ENCODE assay signal across 7 mouse cellular contexts in genomic region chr12:85374561-85375272, GRCm38 (mm10). TPM values are rescaled to one million over a fixed set of nuclear protein-coding genes. Genes with fewer than 3 reads are reported as not detected.
DNase-seq lines count a peak whose midpoint lies in the region; ATAC-seq lines count a peak whose summit lies in the region.

Gene Tmed10, minus strand, starts transcription at chr12:85374847.

- H3K4me3 ChIP-seq in embryonic facial prominence, embryonic 12.5 days = peak within 1 kb of the TSS; percentile 79
- H3K4me3 ChIP-seq in limb, embryonic 11.5 days (ENCODE audit: low read depth, low read length) = peak within 1 kb of the TSS; percentile 92
- peak within 1 kb of the TSS; percentile 88 for H3K4me3 ChIP-seq in midbrain, embryonic 14.5 days (replicated peaks; ENCODE audit: low read depth, low read length)

- peak within 1 kb of the TSS; percentile 83 for H3K9ac ChIP-seq in embryonic facial prominence, embryonic 12.5 days
- H3K9ac ChIP-seq in limb, embryonic 11.5 days (ENCODE audit: low read length) = peak within 1 kb of the TSS; percentile 93
- peak within 1 kb of the TSS; percentile 91 for H3K9ac ChIP-seq in midbrain, embryonic 14.5 days (replicated peaks; ENCODE audit: low read length)

- H3K4me1 ChIP-seq in embryonic facial prominence, embryonic 12.5 days = peaks cover 7% of the 10 kb centered on the region
- 0 out of 2 replicates have a peak, but pooled peaks cover 3% of the 10 kb centered on the region for H3K4me1 ChIP-seq in limb, embryonic 11.5 days (ENCODE audit: control insufficient read depth, insufficient read depth, low read length)
- H3K4me1 ChIP-seq in midbrain, embryonic 14.5 days (ENCODE audit: control insufficient read depth, insufficient read depth, low read length) = peaks cover 16% of the 10 kb centered on the region

- H3K4me2 ChIP-seq in embryonic facial prominence, embryonic 12.5 days (replicated peaks) = peak within 1 kb of the TSS; percentile 73
- peak within 1 kb of the TSS; percentile 68 for H3K4me2 ChIP-seq in limb, embryonic 11.5 days (ENCODE audit: low read depth, severe bottlenecking)
- peak within 1 kb of the TSS; percentile 84 for H3K4me2 ChIP-seq in midbrain, embryonic 14.5 days (ENCODE audit: low read length)

- ATAC-seq in embryonic facial prominence, embryonic 12.5 days (ENCODE audit: insufficient number of reproducible peaks, insufficient read depth, low FRiP score, low TSS enrichment) = peak; percentile 91
- peak; percentile 92 for ATAC-seq in limb, embryonic 11.5 days (ENCODE audit: insufficient number of reproducible peaks, low FRiP score, low TSS enrichment, low read depth)
- peak; percentile 95 for ATAC-seq in midbrain, embryonic 14.5 days (ENCODE audit: low FRiP score, low TSS enrichment)

- peak within 1 kb of the TSS; percentile 83 for H3K27ac ChIP-seq in embryonic facial prominence, embryonic 12.5 days
- H3K27ac ChIP-seq in limb, embryonic 11.5 days (replicated peaks; ENCODE audit: low read depth, low read length) = peak within 1 kb of the TSS; percentile 70
- peak within 1 kb of the TSS; percentile 72 for H3K27ac ChIP-seq in midbrain, embryonic 14.5 days (replicated peaks; ENCODE audit: low read depth, low read length)

- WGBS in embryonic facial prominence, embryonic 12.5 days = 1% methylated on average over 37 of the region's 37 CpGs
- under 1% methylated on average over 37 of the region's 37 CpGs for WGBS in limb, embryonic 11.5 days
- WGBS in midbrain, embryonic 14.5 days = under 1% methylated on average over 36 of the region's 37 CpGs

- H3K36me3 ChIP-seq in embryonic facial prominence, embryonic 12.5 days = no peaks in the 10 kb centered on the region
- H3K36me3 ChIP-seq in limb, embryonic 11.5 days (ENCODE audit: control insufficient read depth, insufficient read depth, low read length) = no peaks in the 10 kb centered on the region
- no peaks in the 10 kb centered on the region for H3K36me3 ChIP-seq in midbrain, embryonic 14.5 days (ENCODE audit: control insufficient read depth, insufficient read depth, low read length)

- no peaks in the 10 kb centered on the region for H3K27me3 ChIP-seq in embryonic facial prominence, embryonic 12.5 days
- no peaks in the 10 kb centered on the region for H3K27me3 ChIP-seq in limb, embryonic 11.5 days (ENCODE audit: control insufficient read depth, insufficient read depth, low read length)
- no peaks in the 10 kb centered on the region for H3K27me3 ChIP-seq in midbrain, embryonic 14.5 days (ENCODE audit: control insufficient read depth, insufficient read depth, low read length)

- no peaks in the 10 kb centered on the region for H3K9me3 ChIP-seq in embryonic facial prominence, embryonic 12.5 days
- H3K9me3 ChIP-seq in limb, embryonic 11.5 days (ENCODE audit: control insufficient read depth, low read length) = no peaks in the 10 kb centered on the region
- H3K9me3 ChIP-seq in midbrain, embryonic 14.5 days (ENCODE audit: control insufficient read depth, low read length) = no peaks in the 10 kb centered on the region

- peak; percentile 89 for DNase-seq in adrenal gland, postnatal 25 days
- DNase-seq in heart, adult 11 months = peak; percentile 99
- DNase-seq in kidney, adult 18-20 months = peak; percentile 90
- peak; percentile 89 for DNase-seq in limb, embryonic 11.5 days (ENCODE audit: low spot score)
- DNase-seq in midbrain, embryonic 14.5 days = peak; percentile 95
- DNase-seq in spleen, adult 18-20 months = peak; percentile 70 to 85

RNA-seq across cellular contexts. Expression of gene Tmed10, which starts in this region (rescaled TPM):
- total RNA-seq in adrenal gland, postnatal 25 days (2021) = 287 and 302 TPM in 2 replicates
- polyA plus RNA-seq in embryonic facial prominence, embryonic 12.5 days (2016; fragmentation: Nextera tagmentation; extraction: Ambion mirVana) = 266 and 275 TPM in 2 replicates
- 276 and 295 TPM in 2 replicates for polyA plus RNA-seq in limb, embryonic 11.5 days (2014; fragmentation: Nextera tagmentation; extraction: Ambion mirVana)
- 192 and 228 TPM in 2 replicates for polyA plus RNA-seq in midbrain, embryonic 14.5 days (2014; fragmentation: Nextera tagmentation; extraction: Ambion mirVana)

Comparison
In these comparisons a context has a peak if more than half of its experiments do, and no peak if none do; other contexts are left out.
1. Peak in every context shown above with its lines: DNase-seq, ATAC-seq, H3K4me3 ChIP-seq and H3K27ac ChIP-seq.